Mouse (Mus musculus): ENCODE results near the gene Adam8. TPM values are rescaled to one million over a fixed set of nuclear protein-coding genes. Genes with fewer than 3 reads are reported as not detected.

Adam8 gene
- polyA plus RNA-seq, 1 experiment from 2014 or later, result 2.1 TPM

DNA sequence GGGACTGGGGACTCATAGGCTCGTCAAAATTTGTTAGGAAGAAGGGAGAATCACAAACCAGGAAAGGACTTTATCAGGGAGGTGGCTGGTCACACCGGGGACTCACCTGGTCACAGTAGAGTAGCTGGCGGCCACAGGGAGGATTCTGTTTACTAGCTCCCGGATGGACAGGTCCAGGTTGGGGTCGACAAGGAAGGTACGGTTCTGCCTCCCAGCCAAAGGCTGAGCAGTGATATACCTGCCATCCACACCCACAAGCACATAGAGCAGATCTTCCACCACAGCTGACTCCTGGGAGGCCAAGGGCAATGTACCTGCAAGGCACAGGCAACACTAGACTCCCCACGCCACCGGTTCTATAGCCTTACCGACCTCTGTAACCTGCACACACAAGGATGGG is 15.4 kb upstream of the Adam8 start:
- H3K4me3 ChIP-seq (ENCODE audit: low read depth, low read length), result no peak overlapping the region
- H3K27ac ChIP-seq (replicated peaks; ENCODE audit: low read depth, low read length), result no peak overlapping the region
- no peak overlapping the region for H3K4me2 ChIP-seq (ENCODE audit: low read depth, severe bottlenecking)
- ATAC-seq (ENCODE audit: insufficient number of reproducible peaks, low FRiP score, low TSS enrichment, low read depth), result no peak
- WGBS, result 93% methylated on average over 9 of the region's 9 CpGs
- H3K36me3 ChIP-seq (ENCODE audit: control insufficient read depth, insufficient read depth, low read length), result peaks cover 13% of the 10 kb centered on the region
- H3K27me3 ChIP-seq (ENCODE audit: control insufficient read depth, insufficient read depth, low read length), result no peaks in the 10 kb centered on the region
- no peaks in the 10 kb centered on the region for H3K4me1 ChIP-seq (ENCODE audit: control insufficient read depth, insufficient read depth, low read length)
- no peak for DNase-seq (ENCODE audit: low spot score)
- H3K9ac ChIP-seq (ENCODE audit: low read length), result no peak overlapping the region
- H3K9me3 ChIP-seq (ENCODE audit: control insufficient read depth, low read length), result no peaks in the 10 kb centered on the region

DNA sequence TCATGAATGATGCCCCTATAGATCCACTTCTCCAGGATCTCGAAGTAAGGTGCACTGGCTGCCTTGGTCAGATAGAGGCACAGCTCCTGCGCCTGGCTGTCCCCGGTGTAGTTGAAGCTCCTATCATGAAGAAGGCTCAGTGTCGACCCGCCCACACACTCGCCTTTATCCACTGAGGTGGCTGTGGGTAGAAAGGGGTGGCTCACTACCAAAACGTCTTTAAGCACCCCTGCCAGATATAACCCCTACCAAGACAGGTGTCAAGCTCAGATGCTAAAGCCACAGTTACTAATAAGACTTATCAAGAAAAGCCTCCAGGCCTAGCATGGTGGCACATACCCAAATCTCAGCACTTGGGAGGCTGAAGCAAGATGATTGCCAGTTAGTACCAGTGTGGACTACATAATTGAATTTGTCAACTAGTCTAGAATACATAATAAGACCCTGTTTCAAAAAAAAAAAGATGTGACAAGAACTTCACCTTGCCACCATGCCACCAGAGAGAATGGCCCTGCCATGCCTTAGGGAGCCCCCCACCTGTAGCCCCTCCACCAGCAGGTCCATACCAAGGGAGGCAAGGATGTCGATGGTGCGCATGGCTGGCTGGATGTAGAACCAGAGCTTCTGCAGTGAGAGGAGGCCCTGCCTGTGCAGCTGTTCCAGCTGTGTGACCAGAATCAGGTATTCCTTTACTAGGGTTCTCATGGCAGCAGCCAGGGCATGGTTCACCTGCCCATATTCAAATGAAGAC is 14.7 kb upstream of the Adam8 start:
- Histone ChIP-seq H3K4me1 (ENCODE audit: control insufficient read depth, insufficient read depth, low read length) (no peaks in the 10 kb centered on the region), H3K4me3 (ENCODE audit: low read depth, low read length) (no peak overlapping the region), H3K36me3 (ENCODE audit: control insufficient read depth, insufficient read depth, low read length) (peaks cover 13% of the 10 kb centered on the region), H3K9ac (ENCODE audit: low read length) (no peak overlapping the region), H3K4me2 (ENCODE audit: low read depth, severe bottlenecking) (no peak overlapping the region), H3K27ac (replicated peaks; ENCODE audit: low read depth, low read length) (no peak overlapping the region), H3K27me3 (ENCODE audit: control insufficient read depth, insufficient read depth, low read length) (no peaks in the 10 kb centered on the region), H3K9me3 (ENCODE audit: control insufficient read depth, low read length) (no peaks in the 10 kb centered on the region)
- 93% methylated on average over 9 of the region's 9 CpGs for WGBS
- ATAC-seq (ENCODE audit: insufficient number of reproducible peaks, low FRiP score, low TSS enrichment, low read depth) (no peak), DNase-seq (ENCODE audit: low spot score) (no peak)

DNA sequence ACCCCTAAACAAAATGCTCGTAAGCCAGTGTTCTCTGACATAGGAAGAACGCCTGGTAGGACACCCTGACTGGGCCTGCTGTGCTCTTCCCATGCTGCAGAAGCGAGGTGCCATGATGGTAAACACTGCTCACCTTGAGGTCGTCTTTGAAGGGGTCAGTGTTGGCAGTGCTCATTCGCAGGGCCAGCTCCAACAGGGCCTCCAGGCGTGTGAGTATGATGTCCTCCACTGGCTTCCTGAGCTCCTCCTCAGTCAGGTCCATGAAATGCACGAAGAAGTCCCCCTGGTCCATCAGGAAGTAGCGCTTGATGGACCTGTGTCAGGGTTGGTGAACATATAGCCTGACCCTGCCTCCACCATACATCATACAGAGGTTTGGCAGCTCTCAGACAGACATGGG is 12.3 kb upstream of the Adam8 start:
- H3K4me3 ChIP-seq (ENCODE audit: low read depth, low read length), result no peak overlapping the region
- peaks cover 31% of the 10 kb centered on the region for H3K36me3 ChIP-seq (ENCODE audit: control insufficient read depth, insufficient read depth, low read length)
- no peak for DNase-seq (ENCODE audit: low spot score)
- 92% methylated on average over 8 of the region's 8 CpGs for WGBS
- no peaks in the 10 kb centered on the region for H3K4me1 ChIP-seq (ENCODE audit: control insufficient read depth, insufficient read depth, low read length)
- H3K4me2 ChIP-seq (ENCODE audit: low read depth, severe bottlenecking), result no peak overlapping the region
- no peak overlapping the region for H3K9ac ChIP-seq (ENCODE audit: low read length)
- no peaks in the 10 kb centered on the region for H3K27me3 ChIP-seq (ENCODE audit: control insufficient read depth, insufficient read depth, low read length)
- no peak overlapping the region for H3K27ac ChIP-seq (replicated peaks; ENCODE audit: low read depth, low read length)
- no peak for ATAC-seq (ENCODE audit: insufficient number of reproducible peaks, low FRiP score, low TSS enrichment, low read depth)
- H3K9me3 ChIP-seq (ENCODE audit: control insufficient read depth, low read length), result no peaks in the 10 kb centered on the region

DNA sequence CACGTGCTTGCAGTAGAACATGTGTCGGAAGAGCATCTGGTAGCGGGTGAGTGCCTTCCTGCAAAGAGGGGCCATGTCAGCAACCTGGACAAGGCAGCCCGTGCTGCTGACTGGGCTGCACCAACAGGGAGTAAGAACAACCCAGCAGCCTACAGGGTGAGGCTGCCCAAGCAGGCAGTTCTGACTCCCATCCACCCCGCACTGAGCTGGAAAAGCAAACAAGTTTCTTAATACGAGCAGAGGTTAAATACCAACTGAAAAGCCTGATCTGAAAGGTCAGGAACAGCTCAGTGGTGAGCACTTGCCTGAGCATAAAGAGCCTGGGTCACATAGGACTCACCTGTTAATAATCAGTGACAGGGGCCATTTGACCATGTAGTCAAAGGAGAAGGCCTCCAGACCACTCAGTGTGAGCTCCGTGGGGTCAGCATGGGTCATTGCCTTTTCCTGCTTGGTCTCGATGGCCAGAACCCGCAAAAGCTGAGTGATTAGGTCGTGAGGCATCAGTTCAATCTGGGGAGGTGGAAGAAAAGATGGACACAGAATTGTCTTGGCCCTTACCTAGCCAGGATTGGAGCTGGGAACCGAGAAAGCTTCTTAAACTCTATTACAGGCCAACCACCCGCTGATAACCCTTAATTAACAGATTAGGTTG is 8.9 kb upstream of the Adam8 start:
- H3K9ac ChIP-seq (ENCODE audit: low read length), result no peak overlapping the region
- no peak overlapping the region for H3K4me3 ChIP-seq (ENCODE audit: low read depth, low read length)
- H3K27ac ChIP-seq (replicated peaks; ENCODE audit: low read depth, low read length), result no peak overlapping the region
- H3K4me1 ChIP-seq (ENCODE audit: control insufficient read depth, insufficient read depth, low read length), result no peaks in the 10 kb centered on the region
- peaks cover 34% of the 10 kb centered on the region for H3K36me3 ChIP-seq (ENCODE audit: control insufficient read depth, insufficient read depth, low read length)
- ATAC-seq (ENCODE audit: insufficient number of reproducible peaks, low FRiP score, low TSS enrichment, low read depth) (no peak), DNase-seq (ENCODE audit: low spot score) (no peak)
- H3K27me3 ChIP-seq (ENCODE audit: control insufficient read depth, insufficient read depth, low read length), result no peaks in the 10 kb centered on the region
- H3K9me3 ChIP-seq (ENCODE audit: control insufficient read depth, low read length), result no peaks in the 10 kb centered on the region
- H3K4me2 ChIP-seq (ENCODE audit: low read depth, severe bottlenecking), result no peak overlapping the region
- WGBS, result 65% methylated on average over 12 of the region's 12 CpGs

DNA sequence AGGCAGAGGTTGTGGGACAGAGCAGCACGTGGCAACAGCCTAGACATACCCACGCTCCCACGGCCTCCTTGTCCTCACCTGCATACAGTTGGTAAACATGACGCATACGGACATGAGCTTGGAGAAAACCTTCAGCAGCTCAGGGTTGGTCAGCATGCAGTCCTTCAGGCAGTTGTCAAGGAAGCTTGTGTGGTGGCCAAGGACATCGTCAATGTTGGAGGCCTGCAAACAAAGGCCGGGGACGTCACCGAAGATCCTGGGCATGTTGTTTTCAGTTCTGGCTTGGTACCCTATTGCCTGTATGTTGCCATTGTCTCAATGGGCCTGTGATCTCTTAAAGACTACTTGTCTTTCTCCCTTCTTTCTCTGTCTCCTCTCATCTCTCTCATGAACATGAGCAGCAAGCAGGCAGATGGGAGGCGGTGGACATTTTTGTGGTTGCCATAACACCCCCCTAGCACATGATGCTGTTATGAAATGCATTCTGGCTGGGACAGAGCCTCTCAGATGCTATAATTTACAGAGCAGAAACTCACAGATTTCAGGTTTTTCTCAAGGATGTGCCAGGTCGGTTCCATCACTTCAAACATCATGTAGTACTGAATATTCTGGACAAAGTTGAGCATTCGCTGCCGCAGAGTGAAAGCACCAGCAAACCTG is 6.5 kb upstream of the Adam8 start:
- no peak for DNase-seq (ENCODE audit: low spot score)
- peaks cover 25% of the 10 kb centered on the region for H3K36me3 ChIP-seq (ENCODE audit: control insufficient read depth, insufficient read depth, low read length)
- ATAC-seq (ENCODE audit: insufficient number of reproducible peaks, low FRiP score, low TSS enrichment, low read depth), result no peak
- no peak overlapping the region for H3K27ac ChIP-seq (replicated peaks; ENCODE audit: low read depth, low read length)
- H3K9ac ChIP-seq (ENCODE audit: low read length), result no peak overlapping the region
- no peaks in the 10 kb centered on the region for H3K27me3 ChIP-seq (ENCODE audit: control insufficient read depth, insufficient read depth, low read length)
- no peaks in the 10 kb centered on the region for H3K9me3 ChIP-seq (ENCODE audit: control insufficient read depth, low read length)
- 96% methylated on average over 13 of the region's 13 CpGs for WGBS
- H3K4me3 ChIP-seq (ENCODE audit: low read depth, low read length), result no peak overlapping the region
- H3K4me2 ChIP-seq (ENCODE audit: low read depth, severe bottlenecking), result no peak overlapping the region
- H3K4me1 ChIP-seq (ENCODE audit: control insufficient read depth, insufficient read depth, low read length), result no peaks in the 10 kb centered on the region

DNA sequence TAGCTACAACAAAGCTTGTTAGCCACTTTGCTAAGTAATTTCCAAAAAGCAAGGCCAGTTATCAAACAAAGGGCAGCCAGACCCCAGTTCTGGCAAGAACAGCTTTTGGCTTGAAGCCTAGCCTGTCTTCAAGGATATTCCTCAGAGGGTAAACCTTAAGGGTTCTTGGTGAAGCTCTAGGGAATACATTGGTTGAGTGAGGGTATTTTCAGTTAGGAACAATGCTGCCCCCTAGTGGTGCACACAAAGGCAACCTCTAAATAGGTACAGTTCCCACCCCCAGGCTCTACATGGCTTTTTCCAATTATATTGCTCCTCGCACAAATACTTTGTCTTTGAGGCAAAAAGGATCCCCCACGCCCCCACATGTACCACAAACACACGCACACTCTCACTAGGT is 2.3 kb upstream of the Adam8 start:
- Histone ChIP-seq H3K27ac (replicated peaks; ENCODE audit: low read depth, low read length) (no peak overlapping the region), H3K9ac (ENCODE audit: low read length) (no peak overlapping the region), H3K4me3 (ENCODE audit: low read depth, low read length) (no peak overlapping the region), H3K9me3 (ENCODE audit: control insufficient read depth, low read length) (no peaks in the 10 kb centered on the region), H3K36me3 (ENCODE audit: control insufficient read depth, insufficient read depth, low read length) (peaks cover 7% of the 10 kb centered on the region; the same call in 1 of the 2 replicates), H3K4me2 (ENCODE audit: low read depth, severe bottlenecking) (no peak overlapping the region), H3K27me3 (ENCODE audit: control insufficient read depth, insufficient read depth, low read length) (no peaks in the 10 kb centered on the region), H3K4me1 (ENCODE audit: control insufficient read depth, insufficient read depth, low read length) (no peaks in the 10 kb centered on the region)
- ATAC-seq (ENCODE audit: insufficient number of reproducible peaks, low FRiP score, low TSS enrichment, low read depth) (no peak), DNase-seq (ENCODE audit: low spot score) (peak; percentile 71)
- WGBS, result 31% methylated on average over 3 of the region's 3 CpGs

DNA sequence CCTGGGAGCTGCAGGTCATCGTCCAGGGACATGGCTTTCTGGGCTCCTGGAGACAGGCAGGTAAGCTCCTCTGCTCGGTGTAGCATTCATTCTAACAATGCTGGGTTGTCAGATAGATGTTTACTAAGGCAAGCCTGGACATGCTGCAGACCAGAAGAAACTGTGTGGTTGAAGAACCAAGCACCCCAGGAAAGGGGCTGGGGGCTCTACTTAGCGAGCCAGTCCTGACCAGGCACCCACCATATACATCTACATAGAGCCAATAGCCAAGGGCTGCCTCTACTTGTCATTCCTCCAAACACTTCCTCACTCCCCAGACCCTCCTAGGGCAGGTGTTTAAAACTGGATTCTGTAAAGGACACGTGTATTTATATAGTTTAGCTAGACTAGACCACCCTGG is 1.8 kb upstream of the Adam8 start:
- Histone ChIP-seq H3K4me2 (ENCODE audit: low read depth, severe bottlenecking) (no peak overlapping the region), H3K4me1 (ENCODE audit: control insufficient read depth, insufficient read depth, low read length) (no peaks in the 10 kb centered on the region), H3K36me3 (ENCODE audit: control insufficient read depth, insufficient read depth, low read length) (peaks cover 6% of the 10 kb centered on the region; the same call in 1 of the 2 replicates), H3K27ac (replicated peaks; ENCODE audit: low read depth, low read length) (no peak overlapping the region), H3K9me3 (ENCODE audit: control insufficient read depth, low read length) (no peaks in the 10 kb centered on the region), H3K9ac (ENCODE audit: low read length) (no peak overlapping the region), H3K4me3 (ENCODE audit: low read depth, low read length) (no peak overlapping the region), H3K27me3 (ENCODE audit: control insufficient read depth, insufficient read depth, low read length) (no peaks in the 10 kb centered on the region)
- WGBS, result 77% methylated on average over 4 of the region's 4 CpGs
- DNase-seq (ENCODE audit: low spot score), result no peak
- ATAC-seq (ENCODE audit: insufficient number of reproducible peaks, low FRiP score, low TSS enrichment, low read depth), result no peak

DNA sequence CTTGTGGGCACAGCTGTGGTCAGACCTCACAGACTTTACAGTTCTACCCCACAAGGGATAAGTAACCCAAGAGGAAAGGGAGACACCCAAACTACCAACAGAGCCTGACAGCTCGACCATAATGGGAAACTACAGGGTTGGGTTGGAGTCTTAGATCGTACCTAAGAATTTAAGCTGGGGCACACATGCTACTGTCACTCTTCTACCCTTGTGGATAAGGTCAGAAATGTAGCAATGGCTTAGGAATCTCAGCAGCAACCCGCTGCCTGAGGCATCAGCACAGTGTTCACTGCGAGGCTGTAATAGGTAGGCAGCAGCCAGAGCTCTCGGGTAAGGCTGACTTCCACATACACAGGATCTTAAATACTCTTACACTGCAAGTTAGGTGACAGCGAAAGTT is 1.2 kb upstream of the Adam8 start:
- no peaks in the 10 kb centered on the region for H3K9me3 ChIP-seq (ENCODE audit: control insufficient read depth, low read length)
- ATAC-seq (ENCODE audit: insufficient number of reproducible peaks, low FRiP score, low TSS enrichment, low read depth) (no peak), DNase-seq (ENCODE audit: low spot score) (no peak)
- no peaks in the 10 kb centered on the region for H3K27me3 ChIP-seq (ENCODE audit: control insufficient read depth, insufficient read depth, low read length)
- H3K4me3 ChIP-seq (ENCODE audit: low read depth, low read length), result no peak overlapping the region
- no peak overlapping the region for H3K4me2 ChIP-seq (ENCODE audit: low read depth, severe bottlenecking)
- no peaks in the 10 kb centered on the region for H3K4me1 ChIP-seq (ENCODE audit: control insufficient read depth, insufficient read depth, low read length)
- H3K9ac ChIP-seq (ENCODE audit: low read length), result no peak overlapping the region
- H3K36me3 ChIP-seq (ENCODE audit: control insufficient read depth, insufficient read depth, low read length), result peaks cover 5% of the 10 kb centered on the region; the same call in 1 of the 2 replicates
- H3K27ac ChIP-seq (replicated peaks; ENCODE audit: low read depth, low read length), result no peak overlapping the region
- 88% methylated on average over 6 of the region's 6 CpGs for WGBS
